Mouse (Mus musculus): Measurements from ENCODE around the gene Rslcan18. TPM values are rescaled to one million over a fixed set of nuclear protein-coding genes. Genes with fewer than 3 reads are reported as not detected.

Rslcan18 gene
- polyA plus RNA-seq, 1 experiment = 0.31 TPM

DNA sequence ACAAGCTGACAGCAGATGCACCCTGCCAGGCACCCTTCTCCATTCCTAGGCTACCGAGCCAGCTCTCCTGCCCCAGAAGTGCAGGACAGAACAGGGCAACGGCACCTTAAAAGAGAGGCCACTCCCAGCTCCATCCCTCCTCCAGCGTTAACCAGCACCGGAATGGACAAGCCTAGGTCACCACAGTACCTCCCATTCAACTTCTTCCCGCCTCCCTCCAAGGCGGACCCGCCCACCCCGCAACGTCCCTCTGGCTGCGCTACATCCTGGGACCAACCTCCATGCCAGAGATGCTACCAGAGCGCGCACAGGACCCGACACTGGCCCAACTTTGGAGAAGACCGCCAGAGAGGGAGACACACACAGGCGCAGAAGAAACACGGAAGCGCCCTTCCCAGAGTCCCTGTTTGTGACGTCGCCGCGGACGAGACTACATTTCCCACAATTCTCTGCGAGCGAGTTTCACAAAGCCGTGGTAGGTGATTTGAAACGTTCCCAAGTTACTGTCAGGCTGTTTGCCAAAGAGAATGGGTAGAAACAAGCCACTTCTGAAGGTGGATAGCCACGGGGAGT, 55.2 kb downstream of the Rslcan18 start, which contains the start of gene Zfp712:
TSS of gene Zfp712 (minus strand) at position 385 of the 573 bp plus-strand sequence.
- Histone ChIP-seq H3K9me3 (replicated peaks; ENCODE audit: control insufficient read depth, insufficient read depth, low read length, poor library complexity, severe bottlenecking) (no peaks in the 10 kb centered on the region), H3K4me1 (ENCODE audit: control insufficient read depth, insufficient read depth, low read length) (no peaks in the 10 kb centered on the region)

DNA sequence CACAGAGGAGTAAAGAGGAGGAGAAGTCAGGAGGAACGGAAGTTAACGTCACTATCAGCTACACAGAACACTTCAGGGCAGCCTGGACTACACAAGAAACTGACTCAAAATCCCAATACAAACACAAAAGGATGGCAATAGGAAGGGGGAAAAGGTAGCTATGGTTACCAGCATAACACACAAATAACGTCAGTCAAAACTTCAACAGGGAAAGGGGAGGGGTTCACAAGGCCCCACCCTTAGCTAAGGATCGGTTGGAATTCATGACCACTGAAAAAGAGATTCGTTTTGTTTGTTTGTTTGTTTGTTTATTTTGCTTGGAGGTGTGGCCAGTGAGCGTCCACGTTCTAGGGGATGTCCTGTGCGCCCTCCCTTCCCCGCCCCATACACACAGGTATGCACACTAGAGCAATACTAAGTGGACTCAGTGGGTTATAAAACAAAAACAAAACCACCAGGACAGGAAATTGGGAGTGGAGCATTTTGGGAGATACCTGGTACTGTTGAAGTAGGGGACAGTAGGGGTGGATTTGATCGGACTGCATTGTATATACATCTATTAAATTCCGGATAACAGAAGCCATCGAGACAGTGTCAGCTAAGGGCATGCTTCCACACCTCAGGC, 55.8 kb downstream of the Rslcan18 start:
- H3K9me3 ChIP-seq (replicated peaks; ENCODE audit: control insufficient read depth, insufficient read depth, low read length, poor library complexity, severe bottlenecking) = no peaks in the 10 kb centered on the region
- no peak overlapping the region for H3K27ac ChIP-seq (ENCODE audit: insufficient read depth, low read length)
- H3K4me1 ChIP-seq (ENCODE audit: control insufficient read depth, insufficient read depth, low read length) = no peaks in the 10 kb centered on the region
- peak overlapping the region; percentile 83 for H3K4me3 ChIP-seq (ENCODE audit: low read depth, low read length)
- no peaks in the 10 kb centered on the region for H3K36me3 ChIP-seq (ENCODE audit: control insufficient read depth, insufficient read depth, low read length, poor library complexity, severe bottlenecking)
- H3K9ac ChIP-seq (ENCODE audit: low read depth, poor library complexity, severe bottlenecking) = peak overlapping the region; percentile 3
- no peaks in the 10 kb centered on the region for H3K27me3 ChIP-seq (ENCODE audit: control insufficient read depth, insufficient read depth, low read length, poor library complexity, severe bottlenecking)
- TF ChIP-seq POLR2A (IDR thresholded peaks at IDR 0.05; ENCODE audit: insufficient read depth, low read length) (no peak), EP300 (IDR thresholded peaks at IDR 0.05; ENCODE audit: insufficient read depth, low read depth, low read length) (no peak), CTCF (IDR thresholded peaks at IDR 0.05; ENCODE audit: low read depth, low read length) (no peak)

More for the DNA sequence above, 55.2 kb downstream of the Rslcan18 start, which contains the start of gene Zfp712:
- Histone ChIP-seq H3K9ac (ENCODE audit: low read depth, poor library complexity, severe bottlenecking) (peak within 1 kb of the TSS; percentile 3), H3K36me3 (ENCODE audit: control insufficient read depth, insufficient read depth, low read length, poor library complexity, severe bottlenecking) (no peaks in the 10 kb centered on the region), H3K27me3 (ENCODE audit: control insufficient read depth, insufficient read depth, low read length, poor library complexity, severe bottlenecking) (no peaks in the 10 kb centered on the region), H3K27ac (ENCODE audit: insufficient read depth, low read length) (peak within 1 kb of the TSS; percentile 62), H3K4me3 (ENCODE audit: low read depth, low read length) (peak within 1 kb of the TSS; percentile 83)
- TF ChIP-seq POLR2A (IDR thresholded peaks at IDR 0.05; ENCODE audit: insufficient read depth, low read length) (no peak), CTCF (IDR thresholded peaks at IDR 0.05; ENCODE audit: low read depth, low read length) (no peak), EP300 (IDR thresholded peaks at IDR 0.05; ENCODE audit: insufficient read depth, low read depth, low read length) (0 out of 2 replicates have a peak, but pooled peaks have one; percentile 36)

Other genes starting within 250 kb of the Rslcan18 start
- 0.56 and 0.75 TPM in 2 replicates for gene Gm10767, start 211.3 kb downstream of the Rslcan18 start, polyA plus RNA-seq (2011; ENCODE audit: insufficient read depth, insufficient read length, low read depth, missing spikeins)
- 3.9 and 4.9 TPM in 2 replicates for gene Zfp712, start 55.1 kb downstream of the Rslcan18 start, polyA plus RNA-seq (2011; ENCODE audit: insufficient read depth, insufficient read length, low read depth, missing spikeins)
- gene Zfp708, start 18.3 kb downstream of the Rslcan18 start, polyA plus RNA-seq (2011; ENCODE audit: insufficient read depth, insufficient read length, low read depth, missing spikeins) = 2.2 and 2.9 TPM in 2 replicates
- gene Gm28557, start 7.7 kb downstream of the Rslcan18 start, polyA plus RNA-seq (2011; ENCODE audit: insufficient read depth, insufficient read length, low read depth, missing spikeins) = 5.3 and 5.8 TPM in 2 replicates
- gene Zfp759, start 5.4 kb upstream of the Rslcan18 start, polyA plus RNA-seq (2011; ENCODE audit: insufficient read depth, insufficient read length, low read depth, missing spikeins) = 3.7 and 4.4 TPM in 2 replicates
- gene Rsl1, start 56.9 kb upstream of the Rslcan18 start, polyA plus RNA-seq (2011; ENCODE audit: insufficient read depth, insufficient read length, low read depth, missing spikeins) = 7.3 and 8.5 TPM in 2 replicates
- gene Zfp455, start 78.2 kb upstream of the Rslcan18 start, polyA plus RNA-seq (2011; ENCODE audit: insufficient read depth, insufficient read length, low read depth, missing spikeins) = 1.9 and 2.1 TPM in 2 replicates
- 3.2 and 4.2 TPM in 2 replicates for gene Zfp458, start 162.2 kb upstream of the Rslcan18 start, polyA plus RNA-seq (2011; ENCODE audit: insufficient read depth, insufficient read length, low read depth, missing spikeins)
- 0.72 TPM in 1 of 2 replicates, not detected in the other for gene Zfp457, start 190.2 kb upstream of the Rslcan18 start, polyA plus RNA-seq (2011; ENCODE audit: insufficient read depth, insufficient read length, low read depth, missing spikeins)
- 6.6 and 7.5 TPM in 2 replicates for gene Zfp595, start 216.3 kb upstream of the Rslcan18 start, polyA plus RNA-seq (2011; ENCODE audit: insufficient read depth, insufficient read length, low read depth, missing spikeins)
- 2.5 and 4.6 TPM in 2 replicates for gene Gm28044, start 244.3 kb upstream of the Rslcan18 start, polyA plus RNA-seq (2011; ENCODE audit: insufficient read depth, insufficient read length, low read depth, missing spikeins)
- 3.8 and 4.5 TPM in 2 replicates for gene Zfp953, start 244.3 kb upstream of the Rslcan18 start, polyA plus RNA-seq (2011; ENCODE audit: insufficient read depth, insufficient read length, low read depth, missing spikeins)